Mouse (Mus musculus): ENCODE results near the gene Etfbkmt. TPM values are rescaled to one million over a fixed set of nuclear protein-coding genes. Genes with fewer than 3 reads are reported as not detected.
"Not testable (repeated sequence)": the region's sequence is repeated elsewhere in the genome, so short reads cannot be mapped to it uniquely, and the experiment has no call there.

Etfbkmt gene
- polyA plus RNA-seq, 1 experiment, result 0.18 TPM

DNA sequence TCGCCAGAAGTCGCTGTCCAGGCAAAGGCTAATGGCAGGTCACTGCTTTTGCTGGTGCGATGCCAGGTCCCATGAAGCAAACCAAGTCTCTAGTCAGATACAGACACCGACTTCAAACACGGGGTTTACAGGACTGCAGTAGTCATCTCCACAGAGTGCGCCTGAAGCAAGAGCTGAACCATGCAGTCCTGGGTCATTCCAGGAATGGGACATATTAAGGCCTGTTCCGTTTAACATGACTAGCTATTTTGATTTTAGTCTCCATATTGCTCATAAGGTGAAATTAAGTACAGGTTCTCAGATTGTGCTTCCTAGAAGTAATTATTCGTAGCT lies 49.2 kb downstream of the Etfbkmt start:
- H3K27me3 ChIP-seq (ENCODE audit: control insufficient read depth), result no peaks in the 10 kb centered on the region
- peaks cover 7% of the 10 kb centered on the region; the same call in 1 of the 2 replicates for H3K9me3 ChIP-seq (ENCODE audit: control insufficient read depth, low read length)
- peaks cover 56% of the 10 kb centered on the region for H3K4me1 ChIP-seq (ENCODE audit: control insufficient read depth)
- TF ChIP-seq TAL1 (IDR thresholded peaks at IDR 0.05; ENCODE audit: low read length), result no peak
- TF ChIP-seq GATA1 (IDR thresholded peaks at IDR 0.05; ENCODE audit: low read length), result no peak
- peak overlapping the region; percentile 70 for H3K4me3 ChIP-seq (replicated peaks)
- H3K36me3 ChIP-seq (ENCODE audit: control insufficient read depth), result no peaks in the 10 kb centered on the region

DNA sequence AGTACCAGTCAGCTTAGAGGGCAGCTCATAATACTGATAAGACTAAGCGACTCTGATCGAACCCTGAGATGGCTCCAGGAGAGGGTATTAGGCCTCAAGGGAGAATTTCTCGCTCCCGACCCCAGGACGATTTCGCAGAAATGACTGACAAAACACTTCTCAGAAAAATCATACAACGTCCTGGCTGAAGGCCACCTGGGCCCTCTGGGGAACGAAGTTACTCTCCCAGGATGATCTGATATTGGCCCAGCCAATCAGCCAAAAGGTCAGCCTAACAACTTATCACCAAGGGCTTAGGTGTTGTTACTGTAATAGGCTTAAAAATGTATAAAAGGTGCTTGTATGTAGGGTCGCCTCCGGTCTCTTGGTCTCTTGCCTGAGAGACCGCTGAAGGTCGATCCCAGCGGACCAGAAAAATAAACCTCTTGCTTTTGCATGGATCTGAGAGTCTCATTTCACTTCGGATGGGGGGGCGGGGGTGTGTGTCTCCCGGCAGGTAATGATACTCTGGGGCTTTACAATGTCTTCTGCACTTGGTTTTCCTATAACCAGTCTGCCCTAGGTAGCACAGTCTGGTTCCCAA lies 49.8 kb downstream of the Etfbkmt start:
- Histone ChIP-seq H3K36me3 (ENCODE audit: control insufficient read depth) (no peaks in the 10 kb centered on the region), H3K9me3 (ENCODE audit: control insufficient read depth, low read length) (peaks cover 7% of the 10 kb centered on the region; the same call in 1 of the 2 replicates), H3K4me3 (replicated peaks) (peak overlapping the region; percentile 70), H3K27me3 (ENCODE audit: control insufficient read depth) (no peaks in the 10 kb centered on the region), H3K4me1 (ENCODE audit: control insufficient read depth) (peaks cover 60% of the 10 kb centered on the region)
- TF ChIP-seq TAL1 (IDR thresholded peaks at IDR 0.05; ENCODE audit: low read length) (no peak), GATA1 (IDR thresholded peaks at IDR 0.05; ENCODE audit: low read length) (no peak)

DNA sequence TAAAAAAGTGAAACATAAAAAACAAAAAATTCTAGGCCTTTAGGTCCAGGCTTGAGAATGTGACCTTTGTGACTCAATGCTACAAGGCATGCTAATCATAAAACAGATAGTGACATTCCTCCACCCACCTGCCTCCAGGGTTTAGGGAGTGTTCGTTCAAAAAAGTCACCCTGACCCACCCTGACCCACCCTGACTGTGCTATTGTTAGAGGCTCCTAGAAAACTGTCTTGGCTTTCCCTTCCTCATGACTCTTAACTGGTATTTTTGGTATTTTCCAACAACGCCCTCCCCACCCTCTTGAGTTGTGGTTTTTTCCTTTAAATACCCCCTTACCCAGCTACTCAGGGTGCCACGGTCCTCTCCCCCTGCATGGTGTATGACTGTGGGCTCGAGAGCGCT lies 52.3 kb downstream of the Etfbkmt start:
- H3K4me1 ChIP-seq (ENCODE audit: control insufficient read depth), result peaks cover 66% of the 10 kb centered on the region
- not testable (repeated sequence) for H3K36me3 ChIP-seq (ENCODE audit: control insufficient read depth); H3K27me3 ChIP-seq (ENCODE audit: control insufficient read depth); H3K4me3 ChIP-seq (replicated peaks); H3K9me3 ChIP-seq (ENCODE audit: control insufficient read depth, low read length)

DNA sequence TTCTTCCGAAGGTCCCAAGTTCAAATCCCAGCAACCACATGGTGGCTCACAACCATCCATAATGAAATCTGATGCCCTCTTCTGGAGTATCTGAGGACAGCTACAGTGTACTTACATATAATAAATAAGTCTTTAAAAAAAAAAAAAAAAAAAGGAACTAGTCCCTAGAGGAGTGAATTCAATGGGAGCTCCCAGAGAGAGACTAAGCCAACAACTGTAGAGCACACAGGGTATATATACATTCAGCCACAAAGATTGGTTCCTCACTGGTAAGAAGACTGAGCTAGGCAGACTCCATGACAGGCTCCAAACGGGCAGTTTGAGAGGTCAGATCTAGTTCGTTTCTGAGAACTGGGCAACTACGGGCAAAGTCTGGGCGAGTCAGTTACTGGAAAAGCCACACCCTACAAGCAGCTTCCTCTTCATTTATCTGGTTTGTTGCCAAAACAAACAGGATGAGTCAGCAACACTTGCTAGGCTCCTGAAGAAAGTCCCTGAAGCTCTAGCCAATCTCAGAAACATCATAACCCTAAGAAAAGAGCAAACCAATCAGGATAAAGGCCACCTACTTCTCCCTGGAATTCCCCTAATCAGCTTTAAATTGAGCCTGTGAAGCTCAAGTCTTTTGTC lies 53.7 kb downstream of the Etfbkmt start:
- TF ChIP-seq GATA1 (IDR thresholded peaks at IDR 0.05; ENCODE audit: low read length) (0 out of 2 replicates have a peak, but pooled peaks have one; percentile 22), TAL1 (IDR thresholded peaks at IDR 0.05; ENCODE audit: low read length) (no peak)
- Histone ChIP-seq H3K36me3 (ENCODE audit: control insufficient read depth) (no peaks in the 10 kb centered on the region), H3K4me3 (replicated peaks) (peak overlapping the region; percentile 50), H3K27me3 (ENCODE audit: control insufficient read depth) (no peaks in the 10 kb centered on the region), H3K4me1 (ENCODE audit: control insufficient read depth) (peaks cover 62% of the 10 kb centered on the region), H3K9me3 (ENCODE audit: control insufficient read depth, low read length) (peaks cover 7% of the 10 kb centered on the region; the same call in 1 of the 2 replicates)

DNA sequence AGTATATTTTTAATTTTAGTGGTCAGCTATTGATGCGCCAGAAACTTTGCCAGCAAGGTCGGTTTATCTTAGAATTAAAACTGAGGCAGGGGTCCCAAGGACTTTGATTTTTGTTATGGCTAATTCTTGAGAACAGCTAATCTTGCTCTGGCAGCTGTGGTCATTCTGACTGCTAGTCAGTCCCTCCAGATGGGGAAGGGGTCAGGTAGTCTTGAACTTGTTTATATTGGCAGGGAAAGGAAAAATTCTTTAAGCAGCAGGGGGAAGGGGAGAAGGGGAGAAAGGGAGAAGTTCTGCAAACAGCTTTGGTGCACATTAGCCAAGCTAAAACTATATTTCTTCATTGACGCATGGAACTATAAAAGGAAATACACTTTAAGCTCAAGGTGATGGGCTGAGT lies 57.5 kb downstream of the Etfbkmt start:
- H3K27me3 ChIP-seq (ENCODE audit: control insufficient read depth), result no peaks in the 10 kb centered on the region
- H3K36me3 ChIP-seq (ENCODE audit: control insufficient read depth), result no peaks in the 10 kb centered on the region
- H3K4me3 ChIP-seq (replicated peaks), result no peak overlapping the region
- H3K4me1 ChIP-seq (ENCODE audit: control insufficient read depth), result peaks cover 43% of the 10 kb centered on the region
- TF ChIP-seq GATA1 (IDR thresholded peaks at IDR 0.05; ENCODE audit: low read length), result no peak
- TF ChIP-seq TAL1 (IDR thresholded peaks at IDR 0.05; ENCODE audit: low read length), result no peak
- H3K9me3 ChIP-seq (ENCODE audit: control insufficient read depth, low read length), result peaks cover 5% of the 10 kb centered on the region; the same call in 1 of the 2 replicates

DNA sequence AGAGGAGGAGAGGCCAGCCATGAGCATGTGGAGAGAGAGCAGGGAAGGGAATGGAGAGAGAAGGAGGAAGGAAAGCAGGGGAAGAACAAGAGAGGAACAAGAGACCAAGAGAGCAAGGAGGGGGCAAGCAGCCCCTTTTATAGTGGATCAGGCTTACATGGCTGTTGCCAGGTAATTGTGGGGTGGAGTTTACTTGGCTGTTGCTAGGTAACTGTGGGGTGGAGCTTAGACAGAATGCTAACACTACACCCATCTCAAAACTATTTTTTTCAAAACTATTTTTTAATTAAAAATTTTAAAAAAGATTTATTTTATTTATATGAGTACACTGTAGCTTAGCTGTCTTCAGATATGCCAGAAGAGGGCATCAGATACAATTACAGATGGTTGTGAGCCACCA lies 58.9 kb downstream of the Etfbkmt start:
- Histone ChIP-seq H3K4me3 (replicated peaks) (no peak overlapping the region), H3K9me3 (ENCODE audit: control insufficient read depth, low read length) (no peaks in the 10 kb centered on the region), H3K4me1 (ENCODE audit: control insufficient read depth) (peaks cover 29% of the 10 kb centered on the region), H3K27me3 (ENCODE audit: control insufficient read depth) (no peaks in the 10 kb centered on the region), H3K36me3 (ENCODE audit: control insufficient read depth) (no peaks in the 10 kb centered on the region)
- TF ChIP-seq TAL1 (IDR thresholded peaks at IDR 0.05; ENCODE audit: low read length) (no peak), GATA1 (IDR thresholded peaks at IDR 0.05; ENCODE audit: low read length) (no peak)

Other genes starting within 250 kb of the Etfbkmt start
- gene Caprin2, start 243.6 kb upstream of the Etfbkmt start, polyA plus RNA-seq (2012), result 0.07 and 0.41 TPM in 2 replicates
- 0.11 and 0.23 TPM in 2 replicates for gene Sinhcaf, start 193.4 kb upstream of the Etfbkmt start, polyA plus RNA-seq (2012)
- 0.01 TPM in 1 of 2 replicates, not detected in the other for gene Dennd5b, start 38.2 kb upstream of the Etfbkmt start, polyA plus RNA-seq (2012)
- not detected in 2 replicates for gene Gm10203, start 9.7 kb upstream of the Etfbkmt start, polyA plus RNA-seq (2012)
- 0.16 and 0.22 TPM in 2 replicates for gene Amn1, start 48.9 kb downstream of the Etfbkmt start, polyA plus RNA-seq (2012)
- 0.14 and 0.28 TPM in 2 replicates for gene Resf1, start 169.6 kb downstream of the Etfbkmt start, polyA plus RNA-seq (2012)